Mouse (Mus musculus) forebrain, postnatal 0 days (tissue): ENCODE data around the gene Morn1. TPM values are rescaled to one million over a fixed set of nuclear protein-coding genes. Genes with fewer than 3 reads are reported as not detected.

ENCODE experiments used
- ATAC-seq: fragments of 200-750 bp; cut with Nextera tagmentation; 2 replicates; pipeline ENCODE4 v1.8.0; 2017; ENCODE audit warnings: mild to moderate bottlenecking, moderate library complexity
- DNase-seq: peaks from one replicate; pipeline ENCODE4 v3.0.0-alpha.2; 2015
- H3K27ac ChIP-seq: fragments of 300-500 bp; sonication (generic); 2 replicates; pipeline ENCODE4 v1.5.1; 2014; ENCODE audit warnings: low read depth, mild to moderate bottlenecking, antibody characterized with exemption, low read length, moderate library complexity, mixed read lengths
- H3K27me3 ChIP-seq: fragments of 300-500 bp; sonication (generic); 2 replicates; pipeline ENCODE4 v1.6.1; 2014; ENCODE audit warnings: mild to moderate bottlenecking, low read length, mixed read lengths; ENCODE audit not compliant: insufficient read depth
- H3K36me3 ChIP-seq: fragments of 300-500 bp; sonication (generic); 2 replicates; pipeline ENCODE4 v1.6.1; 2014; ENCODE audit warnings: mild to moderate bottlenecking, moderate library complexity; ENCODE audit not compliant: insufficient read depth
- H3K4me1 ChIP-seq: fragments of 300-500 bp; sonication (generic); 2 replicates; pipeline ENCODE4 v1.6.1; 2014; ENCODE audit warnings: antibody characterized with exemption; ENCODE audit not compliant: insufficient read depth
- H3K4me2 ChIP-seq: fragments of 300-500 bp; sonication (generic); 2 replicates; pipeline ENCODE4 v1.6.1; 2014; ENCODE audit warnings: low read depth, mild to moderate bottlenecking, moderate library complexity
- H3K4me3 ChIP-seq: fragments of 300-500 bp; sonication (generic); 2 replicates; pipeline ENCODE4 v1.5.1; 2014; ENCODE audit warnings: low read depth, low read length, mixed read lengths
- H3K9ac ChIP-seq: fragments of 300-500 bp; sonication (generic); 2 replicates; pipeline ENCODE4 v1.6.1; 2014; ENCODE audit warnings: mild to moderate bottlenecking
- H3K9me3 ChIP-seq: fragments of 300-500 bp; sonication (generic); 2 replicates; pipeline ENCODE4 v1.6.1; 2016; ENCODE audit warnings: low read length
- CTCF ChIP-seq: sonication (generic); IDR thresholded peaks from 2 replicates; pipeline ENCODE4 v1.5.1; 2016; ENCODE audit warnings: antibody characterized with exemption, control low read depth, low read depth
- WGBS: fragments of 180-500 bp; shearing (Covaris S2); extraction: QIAGEN DNeasy Blood & Tissue Kit; methylation state at CpG from one replicate; pipeline ENCODE4 v1.1.7; 2014; 5-methylcytosine and 5-hydroxymethylcytosine counted together
- polyA plus RNA-seq: library from polyadenylated mRNA; unstranded; fragments of >200 nt; fragmentation: Nextera tagmentation; extraction: Ambion mirVana; gene quantifications from 2 replicates; pipeline ENCODE4 v1.2.1, GENCODE M21; 2015
- total RNA-seq: library from RNA; depleted of rRNA; stranded (reverse); fragments of >200 nt; gene quantifications from 2 replicates; pipeline ENCODE4 v1.2.3, GENCODE M21; 2014

Morn1 gene
- total and polyA plus RNA-seq, 2 experiments from 2014 or later = 7.4 to 9.7 TPM

GRCm38 (mm10) chr4:155090688-155091449, 4.5 kb downstream of the Morn1 start:
- TF ChIP-seq CTCF = no peak
- Histone ChIP-seq H3K4me1 (peaks cover 5% of the 10 kb centered on the region; the same call in 1 of the 2 replicates), H3K9me3 (no peaks in the 10 kb centered on the region), H3K9ac (no peak overlapping the region), H3K36me3 (peaks cover 5% of the 10 kb centered on the region; the same call in 1 of the 2 replicates), H3K27me3 (no peaks in the 10 kb centered on the region), H3K27ac (no peak overlapping the region), H3K4me2 (no peak overlapping the region), H3K4me3 (no peak overlapping the region)
- WGBS = 94% methylated on average over 13 of the region's 13 CpGs
- ATAC-seq (no peak), DNase-seq (no peak)

GRCm38 (mm10) chr4:155092718-155093430, 6.5 kb downstream of the Morn1 start:
- H3K4me2 ChIP-seq = no peak overlapping the region
- DNase-seq (no peak), ATAC-seq (no peak)
- WGBS = 92% methylated on average over 19 of the region's 19 CpGs
- no peak for TF ChIP-seq CTCF
- H3K4me1 ChIP-seq = no peaks in the 10 kb centered on the region
- no peaks in the 10 kb centered on the region for H3K9me3 ChIP-seq
- H3K36me3 ChIP-seq = peaks cover 5% of the 10 kb centered on the region; the same call in 1 of the 2 replicates
- H3K9ac ChIP-seq = no peak overlapping the region
- no peak overlapping the region for H3K4me3 ChIP-seq
- H3K27me3 ChIP-seq = no peaks in the 10 kb centered on the region
- no peak overlapping the region for H3K27ac ChIP-seq

GRCm38 (mm10) chr4:155093431-155094149, 7.2 kb downstream of the Morn1 start:
- ATAC-seq = no peak
- 84% methylated on average over 7 of the region's 7 CpGs for WGBS
- H3K9ac ChIP-seq = no peak overlapping the region

GRCm38 (mm10) chr4:155094565-155094964, 8.2 kb downstream of the Morn1 start:
- DNase-seq = no peak
- no peaks in the 10 kb centered on the region for H3K4me1 ChIP-seq
- no peak for ATAC-seq
- no peak overlapping the region for H3K4me3 ChIP-seq
- H3K27ac ChIP-seq = no peak overlapping the region
- peak; percentile 64 for TF ChIP-seq CTCF
- H3K9me3 ChIP-seq = no peaks in the 10 kb centered on the region
- no peaks in the 10 kb centered on the region for H3K27me3 ChIP-seq
- no peak overlapping the region for H3K9ac ChIP-seq
- H3K36me3 ChIP-seq = peaks cover 5% of the 10 kb centered on the region; the same call in 1 of the 2 replicates
- 73% methylated on average over 3 of the region's 3 CpGs for whole genome bisulfite sequencing
- H3K4me2 ChIP-seq = no peak overlapping the region

More at GRCm38 (mm10) chr4:155093431-155094149, 7.2 kb downstream of the Morn1 start:
- peaks cover 5% of the 10 kb centered on the region; the same call in 1 of the 2 replicates for H3K36me3 ChIP-seq
- H3K9me3 ChIP-seq = no peaks in the 10 kb centered on the region
- H3K4me2 ChIP-seq = no peak overlapping the region
- H3K4me1 ChIP-seq = no peaks in the 10 kb centered on the region
- no peak for DNase-seq
- no peak for TF ChIP-seq CTCF
- no peaks in the 10 kb centered on the region for H3K27me3 ChIP-seq
- H3K4me3 ChIP-seq = no peak overlapping the region
- H3K27ac ChIP-seq = no peak overlapping the region

- peak overlapping the region; percentile 40; the same call in 1 of the 2 replicates for H3K27ac ChIP-seq
These were observed 9.0 kb downstream of the Morn1 start for GRCm38 (mm10) chr4:155095238-155095900.

GRCm38 (mm10) chr4:155095967-155096366, 9.6 kb downstream of the Morn1 start:
- no peak for ATAC-seq
- no peak for TF ChIP-seq CTCF
- H3K9me3 ChIP-seq = no peaks in the 10 kb centered on the region
- 0 out of 2 replicates have a peak, but pooled peaks cover 5% of the 10 kb centered on the region for H3K36me3 ChIP-seq
- DNase-seq = no peak
- no peak overlapping the region for H3K4me3 ChIP-seq
- no peak overlapping the region for H3K27ac ChIP-seq
- no peaks in the 10 kb centered on the region for H3K27me3 ChIP-seq
- no peak overlapping the region for H3K4me2 ChIP-seq
- H3K9ac ChIP-seq = no peak overlapping the region
- WGBS = 90% methylated on average over 8 of the region's 8 CpGs
- no peaks in the 10 kb centered on the region for H3K4me1 ChIP-seq

More at GRCm38 (mm10) chr4:155095238-155095900, 9.0 kb downstream of the Morn1 start:
- H3K4me2 ChIP-seq = no peak overlapping the region
- DNase-seq (peak; percentile 94), ATAC-seq (peak; percentile 94)
- no peak overlapping the region for H3K9ac ChIP-seq
- TF ChIP-seq CTCF = peak; percentile 100
- H3K27me3 ChIP-seq = no peaks in the 10 kb centered on the region
- 34% methylated on average over 8 of the region's 8 CpGs for WGBS
- no peak overlapping the region for H3K4me3 ChIP-seq
- H3K36me3 ChIP-seq = peaks cover 5% of the 10 kb centered on the region; the same call in 1 of the 2 replicates
- H3K4me1 ChIP-seq = no peaks in the 10 kb centered on the region
- H3K9me3 ChIP-seq = no peaks in the 10 kb centered on the region
